Mouse (Mus musculus) erythroblast, adult 5-6 weeks (primary cell): ENCODE measurements at regions not wholly inside any gene's neighbourhood (a gene's known extent, or its start where the extent isn't known, plus 50 kb on each side); places are given as distances from the start of the nearest gene placed in this dataset.

Experiments used
- ATAC-seq: replicated peaks from 2 replicates; pipeline ENCODE4 v1.8.0; 2016; ENCODE audit warnings: moderate number of reproducible peaks, mild to moderate bottlenecking, moderate TSS enrichment, inconsistent platforms; ENCODE audit not compliant: poor library complexity, low FRiP score, severe bottlenecking

DNA sequence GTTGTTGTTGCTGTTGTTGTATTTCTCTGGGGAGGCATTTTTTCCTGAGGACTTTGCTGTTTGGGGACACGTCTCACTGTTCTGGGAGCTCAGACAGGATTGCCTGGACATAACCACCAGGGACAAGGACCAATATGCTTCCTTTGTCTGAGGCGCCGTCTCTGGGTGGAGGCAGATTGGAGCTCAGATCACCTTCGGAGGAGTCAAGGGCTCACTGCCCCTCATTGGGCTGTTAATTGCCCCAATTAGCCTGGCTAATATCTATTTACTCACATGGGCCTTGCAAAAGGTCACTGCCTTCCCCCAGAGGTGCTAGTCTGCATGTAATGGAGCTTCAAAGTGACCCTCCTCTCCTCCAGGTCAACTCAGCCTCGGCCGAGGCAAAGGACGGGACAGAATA lies 270.5 kb downstream of the 3100002H09Rik start:
- ATAC-seq, result no peak

DNA sequence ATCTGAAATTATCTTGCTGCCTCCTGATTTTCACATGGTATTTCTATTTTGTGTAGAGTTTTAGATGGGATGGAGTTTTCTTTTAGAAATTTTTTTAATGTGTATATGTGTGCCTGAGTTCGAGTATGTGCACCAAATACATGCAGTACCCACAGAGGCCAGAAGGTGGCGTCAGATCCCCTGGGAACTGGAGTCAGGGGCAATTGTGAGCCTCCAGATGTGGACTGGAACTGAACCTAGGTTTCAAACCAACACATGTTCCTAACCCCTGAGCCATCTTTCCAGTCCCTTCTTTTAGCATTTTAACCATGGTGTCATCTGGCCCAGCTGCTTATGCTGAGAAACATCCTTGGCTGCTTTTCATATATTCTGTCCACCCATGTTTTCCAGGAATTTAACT lies 274.9 kb downstream of the 3100002H09Rik start:
- no peak for ATAC-seq

DNA sequence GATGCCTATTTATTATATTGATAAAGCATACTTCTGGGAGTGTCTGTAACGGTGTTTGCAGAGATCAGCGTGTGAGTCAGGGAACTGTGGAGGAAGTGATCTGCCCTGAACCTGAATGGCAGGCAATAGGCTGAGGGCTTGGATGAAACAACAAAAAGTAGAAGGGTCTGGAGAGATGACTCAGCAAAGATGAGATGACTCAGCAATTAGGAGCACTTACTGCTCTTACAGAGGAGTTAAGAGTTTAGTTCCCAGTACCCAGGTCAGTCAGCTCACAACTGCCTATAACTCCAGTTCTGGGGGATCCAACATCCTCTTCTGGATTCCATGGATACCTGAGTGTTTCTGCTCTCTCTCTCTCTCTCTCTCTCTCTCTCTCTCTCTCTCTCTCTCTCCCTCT lies 277.6 kb downstream of the 3100002H09Rik start:
- no peak for ATAC-seq

DNA sequence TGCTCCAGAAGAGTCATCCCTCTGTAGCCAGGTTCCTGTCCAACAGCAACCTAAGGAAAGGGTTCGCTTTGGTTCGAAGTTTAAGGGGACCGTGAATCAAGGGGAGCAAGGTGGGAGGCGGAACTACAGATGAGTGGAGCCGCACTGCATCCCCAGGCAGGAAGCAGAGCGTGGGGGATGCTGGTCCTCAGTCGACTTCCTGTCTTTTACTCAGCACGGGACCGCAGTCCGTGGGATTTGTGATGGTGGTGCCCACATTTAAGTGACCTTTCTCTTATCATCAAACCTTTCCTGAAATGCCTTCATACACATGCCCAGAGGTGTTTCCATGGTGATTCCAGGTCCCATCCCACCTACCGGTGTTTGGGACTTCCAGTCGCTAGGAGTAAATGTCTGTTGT lies 278.2 kb downstream of the 3100002H09Rik start:
- ATAC-seq, result no peak

DNA sequence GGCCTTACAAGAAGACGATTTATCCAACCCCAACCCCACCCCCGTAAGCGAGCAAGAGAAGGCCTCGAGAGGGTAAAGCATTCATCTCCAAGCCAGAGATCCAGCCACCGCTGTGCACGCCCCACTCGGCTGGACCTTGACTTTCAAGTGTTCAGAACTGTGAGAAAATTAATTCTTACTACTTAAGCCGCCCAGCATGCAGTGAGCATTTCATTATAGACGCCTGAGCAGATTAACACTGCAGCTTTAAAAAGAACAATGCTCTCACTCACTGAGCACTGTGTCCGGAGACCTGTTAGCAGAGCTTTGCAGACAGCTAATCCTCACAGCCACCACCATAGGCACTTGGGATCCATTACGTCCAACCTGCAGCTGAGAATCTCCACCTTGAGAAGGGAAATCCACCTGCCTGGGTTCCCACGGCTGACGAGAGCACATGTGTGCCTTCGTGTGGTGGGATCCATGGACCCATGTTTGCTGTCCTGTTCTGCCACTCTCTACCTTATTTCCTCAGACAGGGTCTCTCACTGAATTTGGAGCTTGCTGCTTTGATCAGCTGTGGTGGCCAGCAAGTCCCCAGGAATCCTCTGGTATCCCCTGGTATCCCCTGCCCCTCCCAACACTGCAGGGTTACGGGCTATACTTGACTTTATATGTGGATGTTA lies 281.4 kb downstream of the 3100002H09Rik start:
- ATAC-seq, result no peak

DNA sequence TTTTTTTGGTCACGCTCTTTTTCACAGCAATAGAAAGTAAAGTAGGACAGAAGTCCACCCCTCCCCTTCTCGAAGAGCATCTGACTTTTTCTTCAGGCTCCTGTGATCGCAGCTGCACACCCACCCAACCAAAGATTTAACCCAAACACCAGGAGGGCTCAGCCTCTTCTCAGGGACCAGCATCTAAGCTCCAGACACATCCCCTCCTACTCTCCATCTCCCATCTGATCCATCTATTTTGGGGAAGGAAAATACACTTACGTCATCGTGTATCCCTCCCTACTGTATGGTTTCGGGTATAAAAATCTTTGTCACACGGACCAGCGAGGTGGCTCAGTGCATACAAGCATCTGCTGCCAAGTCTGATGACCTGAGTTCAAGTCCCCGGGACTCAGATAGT lies 284.3 kb downstream of the 3100002H09Rik start:
- no peak for ATAC-seq

DNA sequence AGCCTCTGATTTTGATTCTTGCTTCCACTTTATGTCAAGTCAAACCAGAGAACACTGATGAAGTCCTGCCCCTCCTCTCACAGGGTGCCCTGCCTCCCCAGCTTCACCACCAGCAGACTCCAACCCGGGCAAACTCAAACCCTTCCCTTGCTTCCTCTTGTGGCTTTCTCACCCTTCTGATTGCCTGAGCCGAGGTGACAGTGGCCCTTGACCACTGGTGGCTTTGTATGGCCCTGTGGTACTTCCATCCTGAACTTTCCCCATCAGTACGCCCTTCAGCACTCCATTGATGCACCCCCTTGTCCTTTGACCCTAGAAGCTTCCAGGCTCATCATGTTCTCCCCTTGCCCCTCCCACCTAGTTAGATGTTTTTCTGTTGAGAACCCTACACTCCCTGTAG lies 287.0 kb downstream of the 3100002H09Rik start:
- no peak for ATAC-seq

DNA sequence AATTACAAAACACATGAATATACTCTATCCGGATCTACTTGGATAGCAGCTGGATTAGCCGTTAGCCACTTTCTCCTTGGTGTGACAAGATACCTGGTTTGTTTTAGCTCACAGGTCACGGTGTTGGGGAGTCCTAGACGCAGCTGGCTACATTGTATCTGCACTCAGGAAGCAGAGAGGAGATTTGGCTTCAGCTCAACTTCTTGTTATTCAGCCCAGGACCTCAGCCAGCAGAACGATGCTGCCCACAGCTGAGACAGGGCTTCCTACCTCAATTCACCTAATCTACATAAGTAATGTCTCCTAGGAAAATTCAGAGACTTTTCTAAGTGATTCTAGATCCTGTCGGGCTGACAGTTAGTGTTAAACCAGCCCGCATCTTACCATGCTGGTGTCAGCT lies 289.4 kb downstream of the 3100002H09Rik start:
- ATAC-seq, result no peak

DNA sequence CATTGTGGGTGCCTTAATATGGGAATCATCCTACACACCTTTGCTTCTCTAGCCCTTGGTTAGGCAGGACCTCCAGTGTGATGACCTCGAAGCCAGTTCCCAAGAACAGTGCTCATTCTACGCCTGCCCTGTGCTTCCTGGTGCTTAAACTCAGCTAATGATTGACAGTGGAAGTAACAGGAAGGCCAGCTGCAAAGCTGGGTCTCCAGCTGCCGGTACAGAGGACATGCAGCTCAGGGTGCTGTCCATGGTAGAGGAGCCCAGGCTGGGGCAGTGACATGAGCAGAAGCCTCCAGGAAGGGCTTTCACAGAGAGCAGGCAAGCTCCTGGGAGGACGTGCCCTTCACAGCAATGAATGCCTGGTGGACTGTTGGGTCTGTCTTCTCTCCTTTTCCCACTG lies 293.6 kb downstream of the 3100002H09Rik start:
- no peak for ATAC-seq

DNA sequence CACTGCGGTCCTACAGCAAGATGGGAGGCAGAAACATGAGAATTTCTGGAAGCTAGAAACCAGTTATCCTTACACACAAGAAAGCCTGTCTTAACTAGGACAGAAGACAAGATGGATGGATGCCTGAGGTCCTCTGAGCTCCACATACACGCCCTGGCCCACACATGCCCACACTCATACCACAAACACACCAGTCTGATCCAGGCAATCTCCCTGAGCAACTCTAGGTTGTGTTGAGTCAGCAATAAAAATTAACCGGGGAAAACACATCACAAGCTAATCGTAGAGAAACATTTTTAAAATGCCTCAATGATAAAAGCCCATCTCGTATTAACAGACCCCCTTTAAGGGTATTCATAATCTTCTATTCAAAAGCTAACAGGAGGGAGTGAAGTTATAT lies 298.9 kb downstream of the 3100002H09Rik start:
- ATAC-seq, result no peak

DNA sequence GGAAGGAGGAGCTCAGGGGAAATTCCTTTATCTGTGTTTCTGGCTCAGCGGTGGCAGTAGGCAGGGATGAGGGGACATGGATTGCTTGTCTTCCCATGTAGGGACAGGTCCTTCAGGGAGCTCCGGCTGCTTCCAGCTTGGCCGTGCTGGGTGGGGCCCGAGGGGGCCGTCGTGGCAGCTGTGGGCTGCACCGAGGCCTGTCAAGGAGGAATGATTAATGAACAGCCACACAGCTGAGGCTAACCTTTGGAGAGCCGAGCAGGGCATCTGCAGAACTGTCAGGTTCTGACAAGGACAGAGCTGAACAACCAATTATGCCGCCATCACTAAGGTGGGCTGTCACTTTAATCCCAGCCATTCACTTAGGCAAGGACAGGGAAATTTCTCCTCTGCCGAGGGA lies 300.0 kb downstream of the 3100002H09Rik start:
- no peak for ATAC-seq

DNA sequence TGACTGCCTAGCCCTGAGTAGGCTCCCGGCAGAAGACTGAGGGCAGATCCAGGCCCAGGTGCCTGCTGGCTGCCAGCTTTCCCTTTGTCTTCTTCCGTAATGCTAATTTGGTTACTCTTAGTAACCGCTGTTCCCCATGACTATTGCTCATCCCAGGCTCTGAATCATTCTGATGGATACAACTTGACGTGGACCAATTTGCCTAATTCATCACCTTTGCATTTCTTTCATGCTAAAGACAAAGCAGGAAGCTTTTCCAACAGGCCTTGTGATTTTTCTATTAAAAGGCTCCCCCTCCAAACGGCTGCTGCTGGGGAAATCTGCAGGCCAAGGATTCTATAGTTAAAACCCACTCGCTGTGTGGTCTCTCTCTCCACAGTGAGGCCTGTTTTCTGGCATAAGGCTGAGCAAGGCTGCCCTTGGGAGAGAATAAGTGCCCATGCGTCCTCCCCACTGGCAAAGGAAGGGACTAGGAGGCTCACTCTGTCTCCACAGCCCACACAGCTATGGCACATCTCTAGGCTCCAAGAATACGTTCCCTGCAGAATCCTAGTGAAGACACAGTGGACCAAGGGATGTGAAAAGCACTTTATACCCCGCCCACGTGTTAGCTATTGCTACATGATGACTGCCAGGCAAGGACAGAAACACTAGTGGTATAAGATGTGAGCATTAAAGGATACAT lies 304.6 kb downstream of the 3100002H09Rik start:
- ATAC-seq, result no peak

DNA sequence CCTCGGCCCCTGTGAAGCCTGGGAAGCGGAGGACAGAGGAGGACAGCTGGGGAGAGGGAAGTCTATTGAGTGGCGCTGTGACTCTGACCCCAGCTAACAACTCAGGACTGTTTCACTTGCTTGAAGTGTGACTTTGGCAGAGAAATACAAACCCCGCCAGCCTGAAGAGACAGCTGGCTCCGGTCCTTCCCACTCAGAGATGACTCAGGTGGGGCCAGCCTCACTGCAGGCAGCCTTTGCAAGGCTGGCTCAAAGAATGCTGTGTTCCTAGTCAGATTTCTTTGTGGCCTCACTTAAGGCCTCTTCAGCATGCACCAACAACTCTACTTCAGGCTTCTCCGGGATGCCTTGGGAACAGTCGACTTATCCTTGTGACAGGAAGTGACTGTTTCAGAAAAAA lies 307.7 kb downstream of the 3100002H09Rik start:
- no peak for ATAC-seq

DNA sequence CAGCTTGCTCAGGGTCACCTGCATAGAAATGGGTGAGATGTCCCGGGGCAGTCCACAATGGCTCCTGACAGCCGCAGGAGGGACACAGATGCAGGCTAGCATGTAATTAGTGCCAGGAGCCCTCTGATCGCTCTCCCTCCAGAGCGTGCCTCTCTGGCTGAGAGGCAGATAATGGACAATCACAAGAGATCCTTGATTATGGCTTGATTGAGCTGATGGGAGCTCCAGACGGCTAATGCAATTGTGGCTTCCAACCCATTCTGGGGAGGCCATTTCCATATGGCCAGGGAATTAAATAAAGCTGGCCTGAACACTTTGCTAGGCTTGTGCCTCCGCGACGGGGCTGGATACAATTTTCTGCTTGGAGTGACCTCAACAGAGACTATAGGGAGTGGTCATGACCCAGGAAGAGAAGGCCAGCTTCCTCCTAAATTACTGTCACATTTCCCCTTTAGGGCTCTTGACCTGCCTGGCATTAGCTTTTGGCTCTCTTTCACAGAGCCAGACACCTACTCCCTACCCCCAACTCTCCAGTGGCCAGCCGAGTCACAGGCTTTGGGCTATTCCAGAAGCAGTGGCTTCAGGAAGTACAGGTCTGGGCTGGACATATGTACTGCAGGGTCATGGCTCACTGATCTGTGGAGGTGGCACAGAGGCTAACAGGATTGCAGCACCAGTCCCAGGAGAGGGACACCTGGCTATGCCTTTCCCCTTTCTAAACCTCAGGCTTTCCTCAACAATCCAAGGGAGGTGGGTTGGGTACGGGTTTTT lies 311.8 kb downstream of the 3100002H09Rik start:
- no peak for ATAC-seq

DNA sequence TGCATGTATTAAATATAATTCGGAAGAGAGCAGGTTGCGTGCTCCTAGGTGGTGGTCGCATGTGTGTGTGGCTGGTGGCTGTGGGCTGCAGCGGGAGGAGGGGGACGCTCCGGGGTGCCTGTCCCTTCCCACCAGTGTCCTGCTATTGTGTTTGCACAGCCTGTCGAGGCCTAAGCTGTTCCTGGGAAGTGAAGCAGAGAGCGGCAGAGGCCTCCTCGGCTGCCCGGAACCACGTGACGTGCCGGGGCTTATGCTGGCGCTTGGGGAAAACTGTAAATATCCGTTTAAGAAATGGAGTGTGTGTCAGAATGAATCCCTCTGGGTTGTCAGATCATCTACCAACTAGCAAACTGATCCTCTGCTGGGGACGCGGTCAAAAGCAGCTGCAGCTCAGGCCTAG lies 318.3 kb downstream of the 3100002H09Rik start:
- ATAC-seq, result no peak

DNA sequence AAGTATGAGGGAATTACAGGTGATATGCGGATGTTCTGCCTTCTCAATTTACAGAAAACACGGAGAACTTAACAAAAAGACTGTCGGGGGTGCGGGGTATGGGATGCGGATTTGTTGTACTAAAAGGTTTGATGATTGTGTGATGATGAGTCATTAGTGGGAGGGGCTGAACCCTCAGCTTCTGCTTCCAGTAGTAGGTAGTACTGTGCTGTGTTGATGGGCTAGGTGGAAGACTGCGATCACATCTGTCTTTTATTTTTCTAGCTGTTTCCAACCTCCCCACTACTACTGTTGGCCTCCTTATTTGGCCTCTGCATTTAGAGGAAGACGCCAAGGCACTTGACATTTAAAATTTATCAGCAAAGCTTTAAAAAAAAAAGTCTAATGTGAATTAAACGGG lies 318.8 kb downstream of the 3100002H09Rik start:
- ATAC-seq, result no peak

DNA sequence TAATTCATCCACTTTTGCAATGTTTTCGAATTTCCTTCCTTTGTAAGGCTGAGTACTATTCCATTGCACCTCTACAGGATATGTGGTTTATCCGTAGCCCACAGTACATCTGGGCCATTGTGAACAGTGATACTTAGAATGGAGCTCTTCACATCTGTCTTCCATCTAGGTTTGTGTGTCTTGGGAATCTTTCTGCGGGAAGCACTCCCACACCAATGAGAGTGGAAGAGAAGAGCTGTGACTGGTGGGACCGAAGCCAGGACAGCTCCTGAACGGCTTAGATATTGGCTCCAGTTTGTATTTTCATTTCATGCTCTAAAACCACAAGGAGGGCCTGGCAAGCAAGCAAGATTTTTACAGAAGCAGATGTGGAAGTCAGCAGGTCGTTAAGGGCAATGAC lies 323.1 kb downstream of the 3100002H09Rik start:
- no peak for ATAC-seq

DNA sequence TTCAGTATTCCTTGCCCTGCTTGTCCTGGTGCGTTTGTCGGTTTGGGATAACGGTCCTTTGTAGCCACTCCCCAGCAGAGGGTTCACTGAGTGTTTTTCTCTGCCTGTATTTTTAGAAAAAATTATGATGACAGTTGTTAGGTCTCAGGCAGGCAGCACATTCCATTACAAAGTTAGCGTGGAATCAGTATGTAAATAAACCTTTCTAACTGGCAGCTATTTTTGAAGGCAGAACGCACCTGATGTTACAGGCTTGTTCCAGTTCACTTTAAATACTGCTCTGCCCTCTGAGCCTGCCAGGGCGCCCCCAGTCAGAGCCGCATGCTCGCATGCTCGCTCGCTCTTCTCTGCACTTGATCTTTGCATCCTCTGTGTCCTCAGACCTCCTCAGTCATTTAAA lies 331.9 kb downstream of the 3100002H09Rik start:
- ATAC-seq, result no peak

DNA sequence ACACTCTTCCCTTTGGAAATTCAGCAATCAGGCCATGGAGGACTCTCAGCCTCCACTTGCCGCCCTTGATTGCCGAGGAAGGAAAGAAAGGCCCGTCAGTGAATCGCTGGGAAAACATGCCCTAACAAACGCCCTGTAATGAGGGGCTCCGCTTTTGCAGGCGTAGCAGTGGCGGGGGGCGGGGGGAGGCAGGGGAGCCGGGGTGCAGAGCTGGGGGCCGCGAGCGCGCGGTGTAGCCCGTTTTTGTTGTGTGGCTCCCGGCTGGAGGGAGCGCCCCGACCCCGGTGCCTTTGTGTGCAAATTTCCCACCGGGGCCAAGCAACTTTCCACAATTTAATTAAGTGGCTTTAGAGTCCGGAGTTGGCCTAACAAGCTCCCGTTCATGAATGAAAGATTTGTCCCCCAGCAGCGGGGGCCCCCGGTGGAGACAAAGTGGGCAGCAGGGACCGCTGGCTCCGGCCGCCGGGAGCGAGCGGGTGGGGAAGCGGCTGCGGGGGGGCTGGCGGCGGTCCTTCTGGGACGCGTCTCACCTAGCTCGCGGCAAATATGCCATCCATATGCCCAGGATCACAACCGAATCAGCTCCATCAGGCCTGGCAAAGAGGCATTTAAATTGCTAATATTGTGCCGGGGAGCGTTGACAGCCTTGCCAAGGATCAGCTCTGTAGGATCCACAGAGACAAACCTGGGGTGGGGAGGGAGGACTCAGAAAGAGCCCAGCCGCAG lies 333.0 kb downstream of the 3100002H09Rik start:
- ATAC-seq, result no peak

DNA sequence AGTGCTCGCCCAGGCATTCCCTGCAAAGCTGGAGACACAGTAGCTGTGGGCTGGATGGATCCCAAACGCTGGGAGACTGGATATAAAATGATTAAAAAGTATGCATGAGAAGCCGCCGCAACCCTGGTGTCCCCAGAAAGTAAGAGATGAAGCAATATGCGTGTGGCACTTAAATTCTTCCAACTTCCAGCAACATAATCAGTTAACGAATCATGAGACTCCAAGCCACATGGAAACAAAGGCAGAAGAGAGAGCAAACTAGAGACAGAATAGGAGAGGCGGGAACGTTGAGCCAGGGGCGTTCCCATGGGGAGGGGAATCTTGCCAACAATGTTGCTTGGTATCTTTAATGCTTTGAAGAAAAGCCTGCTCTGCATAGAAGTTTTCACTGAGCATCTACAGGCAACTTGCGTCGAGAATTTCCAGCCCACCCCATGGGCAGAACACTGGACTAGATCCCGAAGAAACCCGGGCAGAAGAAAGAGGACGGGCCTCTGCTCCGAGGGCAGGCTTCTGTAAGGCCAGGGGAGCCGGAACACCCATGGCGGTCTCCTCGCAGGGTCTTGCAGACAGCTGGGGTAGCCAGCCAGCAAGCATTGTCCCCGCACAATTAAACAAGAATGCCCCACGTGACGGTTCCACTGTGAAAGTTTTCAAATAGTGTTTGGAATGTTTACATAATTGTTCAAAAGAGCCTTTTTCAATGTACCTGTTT lies 333.7 kb downstream of the 3100002H09Rik start:
- ATAC-seq, result no peak
